Mouse (Mus musculus): ENCODE results near the gene Zcrb1. TPM values are rescaled to one million over a fixed set of nuclear protein-coding genes. Genes with fewer than 3 reads are reported as not detected.

The Zcrb1 gene
- polyA plus RNA-seq, 1 experiment from 2014 or later = 155 TPM

DNA sequence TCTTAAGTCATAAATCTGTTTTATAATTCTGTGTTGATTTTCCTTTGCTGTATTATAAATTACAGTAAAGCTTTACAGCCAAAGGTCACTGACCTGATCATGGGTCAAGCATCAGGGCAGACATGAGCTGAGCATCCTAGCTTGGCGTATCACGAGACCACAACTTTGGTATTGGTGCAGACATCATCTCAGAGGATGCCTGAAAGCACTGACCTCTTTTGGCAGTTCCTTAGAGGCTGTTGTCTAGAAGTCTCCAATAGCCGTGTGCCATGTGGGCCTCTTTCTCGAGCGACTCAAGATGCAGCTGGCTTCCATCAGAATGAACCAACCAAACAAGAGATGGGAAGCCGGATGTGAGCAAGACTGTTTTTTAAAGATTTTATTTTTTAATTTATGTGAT is 32.6 kb downstream of the Zcrb1 start:
- 92% methylated on average over 6 of the region's 6 CpGs for WGBS
- no peak for ATAC-seq (replicated peaks)
- H3K36me3 ChIP-seq (replicated peaks) = no peaks in the 10 kb centered on the region

DNA sequence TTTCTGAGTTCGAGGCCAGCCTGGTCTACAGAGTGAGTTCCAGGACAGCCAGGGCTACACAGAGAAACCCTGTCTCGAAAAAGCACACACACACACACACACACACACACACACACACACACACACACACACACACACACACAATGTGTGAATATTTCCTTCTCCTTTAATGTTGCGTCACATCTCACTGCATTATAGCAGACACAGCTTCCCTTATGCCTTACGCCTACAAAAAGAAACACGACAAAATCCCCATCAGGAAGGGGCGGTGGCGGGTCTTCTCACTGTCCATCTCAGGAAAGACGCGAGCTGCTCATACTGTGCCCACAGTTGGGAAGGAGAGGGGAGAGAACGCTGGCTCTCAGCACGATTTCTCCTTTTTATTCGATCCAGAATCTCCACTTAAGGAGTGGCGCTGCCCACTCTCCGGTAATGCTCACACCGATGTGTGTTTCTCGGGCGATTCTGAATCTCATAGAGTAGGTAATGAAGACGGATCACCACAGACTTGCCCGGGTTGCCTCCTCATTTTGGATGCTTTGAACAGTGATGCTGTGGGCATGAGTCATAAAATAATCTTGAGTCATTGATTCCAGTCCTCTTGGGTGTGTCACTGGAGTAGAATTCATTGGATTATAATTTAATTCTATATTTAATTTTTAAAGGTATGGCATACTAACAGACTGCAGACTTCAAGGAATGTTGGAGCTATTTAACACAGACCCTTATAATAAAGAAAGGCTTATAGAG is 39.6 kb downstream of the Zcrb1 start:
- Histone ChIP-seq H3K36me3 (replicated peaks) (no peaks in the 10 kb centered on the region), H3K27me3 (replicated peaks) (no peaks in the 10 kb centered on the region), H3K4me2 (no peak overlapping the region), H3K27ac (no peak overlapping the region), H3K4me1 (no peaks in the 10 kb centered on the region), H3K9ac (no peak overlapping the region), H3K4me3 (no peak overlapping the region), H3K9me3 (no peaks in the 10 kb centered on the region)
- no peak for ATAC-seq (replicated peaks)
- 92% methylated on average over 18 of the region's 19 CpGs for WGBS

More for the DNA sequence above, 32.6 kb downstream of the Zcrb1 start:
- Histone ChIP-seq H3K27ac (no peak overlapping the region), H3K27me3 (replicated peaks) (no peaks in the 10 kb centered on the region), H3K4me3 (no peak overlapping the region), H3K4me1 (no peaks in the 10 kb centered on the region), H3K9me3 (no peaks in the 10 kb centered on the region), H3K4me2 (no peak overlapping the region), H3K9ac (no peak overlapping the region)

DNA sequence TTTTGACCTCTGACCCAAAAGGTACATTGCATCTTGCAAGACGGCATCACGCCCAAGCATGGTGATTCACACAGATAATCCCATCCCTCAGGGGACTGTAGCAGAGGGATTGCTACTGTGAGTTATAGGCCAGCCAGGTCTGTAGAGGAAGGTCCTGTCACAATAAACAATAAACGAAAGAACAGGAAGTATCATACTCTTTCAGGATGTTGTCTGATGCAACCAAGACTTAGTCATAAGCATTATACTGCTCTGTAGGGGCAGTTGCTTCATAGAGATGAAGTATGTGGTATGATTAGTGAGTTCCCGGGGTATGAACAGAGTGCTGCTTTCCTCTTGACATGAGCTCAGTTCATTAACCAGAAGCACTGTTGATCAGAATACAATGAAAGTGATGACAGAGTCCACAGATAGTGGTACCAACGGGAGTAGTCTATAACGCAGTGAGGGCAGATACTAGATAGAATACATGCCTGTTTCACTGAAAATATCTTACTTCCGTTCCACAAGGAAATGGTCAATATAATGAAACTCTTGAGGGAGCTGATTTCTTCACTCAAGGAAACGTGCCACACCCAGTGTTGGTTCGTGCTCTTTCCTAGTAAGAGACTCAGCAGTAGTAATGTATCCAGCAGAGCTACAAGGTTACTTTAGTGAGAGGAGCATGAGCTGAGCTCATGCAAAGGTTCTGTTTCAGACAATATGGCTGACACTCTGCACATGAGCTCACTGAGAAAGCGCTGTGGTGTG is 57.3 kb downstream of the Zcrb1 start:
- Histone ChIP-seq H3K27ac (no peak overlapping the region), H3K27me3 (replicated peaks) (no peaks in the 10 kb centered on the region), H3K9ac (no peak overlapping the region), H3K36me3 (replicated peaks) (no peaks in the 10 kb centered on the region), H3K4me1 (peaks cover 9% of the 10 kb centered on the region), H3K4me3 (no peak overlapping the region), H3K9me3 (no peaks in the 10 kb centered on the region), H3K4me2 (no peak overlapping the region)
- WGBS = 89% methylated on average over 10 of the region's 10 CpGs
- ATAC-seq (replicated peaks) = no peak

DNA sequence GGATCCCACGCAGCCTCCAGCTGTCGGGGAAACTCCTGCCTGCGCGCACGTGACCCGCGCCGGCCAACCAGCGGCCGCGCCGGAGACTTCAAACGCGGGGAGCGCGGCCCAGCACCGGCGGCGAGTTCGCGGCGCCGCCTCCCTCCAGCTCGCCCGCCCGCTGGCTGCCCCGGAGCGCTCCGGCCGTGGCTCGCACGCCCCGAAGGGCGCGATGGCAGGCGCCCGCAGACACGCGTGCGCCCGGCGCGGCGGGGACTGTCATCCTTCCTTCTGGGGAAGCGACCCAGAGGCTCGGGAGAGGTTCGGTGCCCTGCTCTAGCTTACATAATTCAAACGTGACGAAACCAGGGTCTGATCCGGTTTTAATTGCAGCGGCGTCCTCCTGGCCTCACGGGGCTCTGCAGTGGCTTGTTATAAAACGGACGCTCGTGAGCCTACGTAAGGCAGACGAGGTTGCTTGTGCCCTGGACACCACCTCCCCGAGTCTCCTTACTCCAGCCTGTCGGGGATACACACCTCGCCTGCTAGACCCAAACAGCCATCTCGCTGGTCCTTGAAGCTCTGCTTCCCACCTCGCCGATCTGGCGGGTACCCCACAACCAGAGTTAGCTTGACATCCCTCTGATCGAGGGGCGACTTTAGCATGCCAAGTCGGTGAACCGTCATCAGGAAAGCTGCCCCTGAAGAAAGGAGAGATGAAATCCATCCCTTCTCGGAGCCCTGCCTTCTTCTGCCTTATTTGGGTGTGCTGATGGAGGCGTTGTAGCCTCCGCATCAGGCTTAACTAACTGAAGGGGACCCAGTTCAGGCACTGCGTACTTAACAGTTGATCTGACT is 61.0 kb downstream of the Zcrb1 start, which contains the start of gene Yaf2:
TSS of gene Yaf2 (minus strand) at position 11 of the 837 bp plus-strand sequence.
- peak; percentile 94 for ATAC-seq (replicated peaks)
- peak within 1 kb of the TSS; percentile 96 for H3K9ac ChIP-seq
- under 1% methylated on average over 64 of the region's 73 CpGs for WGBS
- peak within 1 kb of the TSS; percentile 84 for H3K4me2 ChIP-seq
- no peaks in the 10 kb centered on the region for H3K36me3 ChIP-seq (replicated peaks)
- peaks cover 21% of the 10 kb centered on the region for H3K4me1 ChIP-seq
- H3K27ac ChIP-seq = peak within 1 kb of the TSS; percentile 95
- peak within 1 kb of the TSS; percentile 87 for H3K4me3 ChIP-seq
- no peaks in the 10 kb centered on the region for H3K9me3 ChIP-seq
- H3K27me3 ChIP-seq (replicated peaks) = no peaks in the 10 kb centered on the region

DNA sequence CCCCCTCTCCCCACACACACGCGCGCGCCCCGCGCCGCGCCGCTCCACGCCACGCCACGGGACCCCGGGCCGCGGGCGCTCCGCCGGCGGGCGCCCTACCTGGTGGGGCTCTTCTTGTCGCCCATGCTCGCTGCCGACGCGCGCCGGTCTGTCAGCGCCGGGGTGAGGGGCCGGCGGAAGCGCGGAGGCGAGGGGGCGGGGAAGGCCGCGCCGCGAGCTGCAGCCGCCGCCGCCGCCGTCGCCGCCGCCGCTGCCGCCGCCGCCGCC is 61.5 kb downstream of the Zcrb1 start:
- 0% methylated on average over 19 of the region's 52 CpGs for WGBS
- Histone ChIP-seq H3K36me3 (replicated peaks) (no peaks in the 10 kb centered on the region), H3K4me2 (peak overlapping the region; percentile 84), H3K4me1 (peaks cover 23% of the 10 kb centered on the region), H3K4me3 (peak overlapping the region; percentile 87), H3K9me3 (no peaks in the 10 kb centered on the region), H3K9ac (peak overlapping the region; percentile 96), H3K27ac (peak overlapping the region; percentile 95), H3K27me3 (replicated peaks) (no peaks in the 10 kb centered on the region)
- ATAC-seq (replicated peaks) = no peak

Other genes with a start within 250 kb of the Zcrb1 start
- gene Gxylt1, start 123.2 kb downstream of the Zcrb1 start, polyA plus RNA-seq (2015; fragmentation: Nextera tagmentation; extraction: Ambion mirVana) = 6.1 and 7.3 TPM in 2 replicates
- 121 and 122 TPM in 2 replicates for gene Yaf2, start 61.4 kb downstream of the Zcrb1 start, polyA plus RNA-seq (2015; fragmentation: Nextera tagmentation; extraction: Ambion mirVana)
- 40.2 and 42.1 TPM in 2 replicates for gene Pphln1, start within 50 bp of the Zcrb1 start, polyA plus RNA-seq (2015; fragmentation: Nextera tagmentation; extraction: Ambion mirVana)
- 12.9 and 13.4 TPM in 2 replicates for gene Prickle1, start 197.6 kb upstream of the Zcrb1 start, polyA plus RNA-seq (2015; fragmentation: Nextera tagmentation; extraction: Ambion mirVana)